ENCODE assay signal across 10 mouse cellular contexts in the genomic region with DNA sequence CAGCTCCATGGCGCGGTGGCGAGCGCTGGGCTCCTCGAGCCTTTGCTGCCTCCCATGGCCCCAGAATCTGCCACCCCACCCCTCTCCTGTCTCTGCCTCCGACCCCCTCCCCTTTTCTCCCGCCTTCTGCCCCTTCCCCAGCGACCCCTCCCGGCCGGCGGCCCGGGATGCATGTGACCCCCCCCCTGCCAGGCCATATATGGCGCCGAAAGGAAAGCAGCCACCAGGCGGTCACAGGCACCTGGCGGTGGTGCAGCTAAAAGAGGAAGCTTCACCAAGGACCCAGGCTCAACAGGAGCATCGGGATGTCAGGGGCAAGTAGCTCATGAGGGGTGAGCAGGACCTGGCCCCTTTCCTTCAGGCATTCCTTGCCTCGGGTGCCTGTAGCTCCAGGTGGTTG. TPM values are rescaled to one million over a fixed set of nuclear protein-coding genes. Genes with fewer than 3 reads are reported as not detected.
DNase-seq lines count a peak whose midpoint lies in the region; ATAC-seq and TF ChIP-seq lines count a peak whose summit lies in the region.
"Not testable (repeated sequence)": the region's sequence is repeated elsewhere in the genome, so short reads cannot be mapped to it uniquely, and the experiment has no call there.
"Had no signal": no experiment of that assay in that cellular context is flagged by ENCODE, and none has a peak within 500 bp of the region (broad histone marks: within the 10 kb centered on the region; RNA-seq: fewer than 3 reads in every experiment).

No protein-coding gene starts in this region.

- peak; percentile 22 for DNase-seq in brain, embryonic 14.5 days (ENCODE audit: low read depth)
- DNase-seq in forebrain, embryonic 10.5 days (ENCODE audit: extremely low spot score, low spot score) = peak; percentile 16
- DNase-seq in induced T-regulatory cell, adult 2 months (ENCODE audit: low read depth) = peak; percentile 4
- DNase-seq in limb, embryonic 11.5 days (ENCODE audit: low spot score) = peak; percentile 46
- peak; percentile 0 for DNase-seq in mesoderm, embryonic 11.5 days (ENCODE audit: low read depth, low spot score)

- peak overlapping the region; percentile 59; the same call in 1 of the 2 replicates for H3K9ac ChIP-seq in heart, embryonic 13.5 days
- H3K9ac ChIP-seq in limb, embryonic 11.5 days (ENCODE audit: low read length) = not testable (repeated sequence)
- H3K9ac ChIP-seq in neural tube, embryonic 14.5 days (replicated peaks; ENCODE audit: low read depth, low read length) = peak overlapping the region; percentile 39; the same call in 1 of the 2 replicates

- TF ChIP-seq CTCF in brain, embryonic 14.5 days (IDR thresholded peaks at IDR 0.05; ENCODE audit: borderline replicate concordance, extremely low read depth, insufficient read depth, insufficient read length) = not testable (repeated sequence)

- peak overlapping the region; percentile 67 for H3K4me2 ChIP-seq in heart, embryonic 13.5 days
- H3K4me2 ChIP-seq in limb, embryonic 11.5 days (ENCODE audit: low read depth, severe bottlenecking) = peak overlapping the region; percentile 44
- H3K4me2 ChIP-seq in neural tube, embryonic 14.5 days (ENCODE audit: low read depth, low read length) = peak overlapping the region; percentile 39; the same call in 1 of the 2 replicates

- 2% methylated on average over 13 of the region's 18 CpGs for WGBS in forebrain, embryonic 10.5 days
- WGBS in heart, embryonic 13.5 days = 3% methylated on average over 12 of the region's 18 CpGs
- 1% methylated on average over 11 of the region's 18 CpGs for WGBS in limb, embryonic 11.5 days
- WGBS in neural tube, embryonic 14.5 days = 0% methylated on average over 8 of the region's 18 CpGs

- H3K4me3 ChIP-seq in forebrain, embryonic 10.5 days = peak overlapping the region; percentile 50
- peak overlapping the region; percentile 44 for H3K4me3 ChIP-seq in heart, embryonic 13.5 days
- H3K4me3 ChIP-seq in limb, embryonic 11.5 days (ENCODE audit: low read depth, low read length) = peak overlapping the region; percentile 24
- peak overlapping the region; percentile 25 for H3K4me3 ChIP-seq in neural tube, embryonic 14.5 days (ENCODE audit: low read depth, low read length)

- H3K9me3 ChIP-seq in forebrain, embryonic 10.5 days; heart, embryonic 13.5 days; limb, embryonic 11.5 days (ENCODE audit: control insufficient read depth, low read length); neural tube, embryonic 14.5 days (ENCODE audit: control insufficient read depth, low read length): not testable (repeated sequence)

- TF ChIP-seq POLR2A in brain, embryonic 14.5 days (IDR thresholded peaks at IDR 0.05; ENCODE audit: borderline replicate concordance, extremely low read depth, insufficient read depth, insufficient read length, poor library complexity, severe bottlenecking) = not testable (repeated sequence)

- H3K27me3 ChIP-seq in forebrain, embryonic 10.5 days (ENCODE audit: poor library complexity, severe bottlenecking); heart, embryonic 13.5 days (replicated peaks); limb, embryonic 11.5 days (ENCODE audit: control insufficient read depth, insufficient read depth, low read length); neural tube, embryonic 14.5 days (ENCODE audit: control insufficient read depth, insufficient read depth, low read length): not testable (repeated sequence)

- H3K27ac ChIP-seq in forebrain, embryonic 10.5 days = peak overlapping the region; percentile 82
- H3K27ac ChIP-seq in heart, embryonic 13.5 days (replicated peaks); limb, embryonic 11.5 days (replicated peaks; ENCODE audit: low read depth, low read length); neural tube, embryonic 14.5 days (ENCODE audit: low read depth, low read length): not testable (repeated sequence)

- H3K36me3 ChIP-seq in forebrain, embryonic 10.5 days (replicated peaks); heart, embryonic 13.5 days; limb, embryonic 11.5 days (ENCODE audit: control insufficient read depth, insufficient read depth, low read length); neural tube, embryonic 14.5 days (ENCODE audit: control insufficient read depth, insufficient read depth, low read length): not testable (repeated sequence)

- H3K4me1 ChIP-seq in forebrain, embryonic 10.5 days; heart, embryonic 13.5 days; limb, embryonic 11.5 days (ENCODE audit: control insufficient read depth, insufficient read depth, low read length); neural tube, embryonic 14.5 days (ENCODE audit: control insufficient read depth, insufficient read depth, low read length): not testable (repeated sequence)

- ATAC-seq in heart, embryonic 13.5 days (ENCODE audit: extremely low read depth, insufficient number of reproducible peaks, low FRiP score, low TSS enrichment); limb, embryonic 11.5 days (ENCODE audit: insufficient number of reproducible peaks, low FRiP score, low TSS enrichment, low read depth); neural tube, embryonic 14.5 days (ENCODE audit: low read depth): not testable (repeated sequence)

RNA-seq across cellular contexts. Expression of a gene that starts 5.2 kb away (rescaled TPM):
- polyA plus RNA-seq in brain, embryonic 14.5 days (2012; rRNA removed) = 11.7 and 12.1 TPM in 2 replicates
- 1.2 and 1.4 TPM in 2 replicates for polyA plus RNA-seq in forebrain, embryonic 10.5 days (2016; fragmentation: Nextera tagmentation; extraction: Ambion mirVana)
- 1.5 and 1.8 TPM in 2 replicates for polyA plus RNA-seq in heart, embryonic 13.5 days (2015; fragmentation: Nextera tagmentation; extraction: Ambion mirVana)
- polyA plus RNA-seq in limb, embryonic 11.5 days (2014; fragmentation: Nextera tagmentation; extraction: Ambion mirVana) = 1.2 and 1.9 TPM in 2 replicates
- 16.0 and 20.1 TPM in 2 replicates for polyA plus RNA-seq in neural tube, embryonic 14.5 days (2014; fragmentation: Nextera tagmentation; extraction: Ambion mirVana)
- polyA plus RNA-seq: liver, embryonic 13.5 days; thymus, adult 2 months had no signal

RNA-seq across cellular contexts. Expression of a gene that starts 38.0 kb away (rescaled TPM):
- polyA plus RNA-seq in brain, embryonic 14.5 days (2012; rRNA removed) = 0.15 TPM in 1 of 2 replicates, not detected in the other
- polyA plus RNA-seq in forebrain, embryonic 10.5 days (2016; fragmentation: Nextera tagmentation; extraction: Ambion mirVana) = not detected in 2 replicates
- not detected in 2 replicates for polyA plus RNA-seq in heart, embryonic 13.5 days (2015; fragmentation: Nextera tagmentation; extraction: Ambion mirVana)
- not detected in 2 replicates for polyA plus RNA-seq in limb, embryonic 11.5 days (2014; fragmentation: Nextera tagmentation; extraction: Ambion mirVana)
- polyA plus RNA-seq in neural tube, embryonic 14.5 days (2014; fragmentation: Nextera tagmentation; extraction: Ambion mirVana) = 0.52 TPM in 1 of 2 replicates, not detected in the other
- polyA plus RNA-seq: CD4-positive, CD25-positive, alpha-beta regulatory T cell, adult 4 months; liver, embryonic 13.5 days; thymus, adult 2 months had no signal
